Mouse (Mus musculus) heart, postnatal 0 days (tissue): Measurements from ENCODE around the gene Ccdc124.

Experiments used
- CTCF ChIP-seq: IDR thresholded peaks from 2 replicates; pipeline ENCODE4 v1.5.1; 2016; ENCODE audit warnings: antibody characterized with exemption, control low read depth, low read depth
- EP300 ChIP-seq: IDR thresholded peaks from 2 replicates; pipeline ENCODE4 v1.6.1; 2016; ENCODE audit warnings: antibody characterized with exemption, low read depth

- TF ChIP-seq CTCF, result no peak
- TF ChIP-seq EP300, result no peak
Measured at GRCm38 (mm10) chr8:70903582-70903981, 29.8 kb upstream of the Ccdc124 start.
